Mouse (Mus musculus) heart, embryonic 13.5 days (tissue): Measurements from ENCODE around the gene Plpp3. TPM values are rescaled to one million over a fixed set of nuclear protein-coding genes. Genes with fewer than 3 reads are reported as not detected.

Experiments used
- ATAC-seq: fragments of 200-750 bp; cut with Nextera tagmentation; 2 replicates; pipeline ENCODE4 v1.8.0; 2017; ENCODE audit warnings: moderate TSS enrichment; ENCODE audit not compliant: insufficient number of reproducible peaks, low FRiP score, low TSS enrichment; ENCODE audit errors: extremely low read depth
- H3K27ac ChIP-seq: fragments of 300-500 bp; sonication (generic); replicated peaks from 2 replicates; pipeline ENCODE4 v1.5.1; 2015; ENCODE audit warnings: moderate library complexity, mild to moderate bottlenecking, inconsistent platforms
- H3K27me3 ChIP-seq: fragments of 300-500 bp; sonication (generic); replicated peaks from 2 replicates; pipeline ENCODE4 v1.6.1; 2015; ENCODE audit warnings: mild to moderate bottlenecking, inconsistent platforms
- H3K36me3 ChIP-seq: fragments of 300-500 bp; sonication (generic); 2 replicates; pipeline ENCODE4 v1.6.1; 2015; ENCODE audit warnings: mild to moderate bottlenecking, inconsistent platforms
- H3K4me1 ChIP-seq: fragments of 300-500 bp; sonication (generic); 2 replicates; pipeline ENCODE4 v1.6.1; 2015; ENCODE audit warnings: inconsistent platforms
- H3K4me2 ChIP-seq: fragments of 300-500 bp; sonication (generic); 2 replicates; pipeline ENCODE4 v1.6.1; 2015; ENCODE audit warnings: inconsistent platforms, mild to moderate bottlenecking, moderate library complexity
- H3K4me3 ChIP-seq: fragments of 300-500 bp; sonication (generic); 2 replicates; pipeline ENCODE4 v1.5.1; 2015; ENCODE audit warnings: moderate library complexity, mild to moderate bottlenecking, inconsistent platforms
- H3K9ac ChIP-seq: fragments of 300-500 bp; sonication (generic); 2 replicates; pipeline ENCODE4 v1.6.1; 2015; ENCODE audit warnings: inconsistent platforms, mild to moderate bottlenecking, moderate library complexity
- H3K9me3 ChIP-seq: fragments of 300-500 bp; sonication (generic); 2 replicates; pipeline ENCODE4 v1.6.1; 2016; ENCODE audit warnings: inconsistent platforms
- WGBS: fragments of 180-500 bp; shearing (Covaris S2); methylation state at CpG from one replicate; pipeline ENCODE4 v1.1.7; 2015; ENCODE audit warnings: mixed read lengths; 5-methylcytosine and 5-hydroxymethylcytosine counted together
- polyA plus RNA-seq: library from polyadenylated mRNA; unstranded; fragments of >200 nt; fragmentation: Nextera tagmentation; extraction: Ambion mirVana; gene quantifications from 2 replicates; pipeline ENCODE4 v1.2.1, GENCODE M21; 2015

Plpp3 gene
- polyA plus RNA-seq, 1 experiment from 2014 or later = 31.2 TPM

DNA sequence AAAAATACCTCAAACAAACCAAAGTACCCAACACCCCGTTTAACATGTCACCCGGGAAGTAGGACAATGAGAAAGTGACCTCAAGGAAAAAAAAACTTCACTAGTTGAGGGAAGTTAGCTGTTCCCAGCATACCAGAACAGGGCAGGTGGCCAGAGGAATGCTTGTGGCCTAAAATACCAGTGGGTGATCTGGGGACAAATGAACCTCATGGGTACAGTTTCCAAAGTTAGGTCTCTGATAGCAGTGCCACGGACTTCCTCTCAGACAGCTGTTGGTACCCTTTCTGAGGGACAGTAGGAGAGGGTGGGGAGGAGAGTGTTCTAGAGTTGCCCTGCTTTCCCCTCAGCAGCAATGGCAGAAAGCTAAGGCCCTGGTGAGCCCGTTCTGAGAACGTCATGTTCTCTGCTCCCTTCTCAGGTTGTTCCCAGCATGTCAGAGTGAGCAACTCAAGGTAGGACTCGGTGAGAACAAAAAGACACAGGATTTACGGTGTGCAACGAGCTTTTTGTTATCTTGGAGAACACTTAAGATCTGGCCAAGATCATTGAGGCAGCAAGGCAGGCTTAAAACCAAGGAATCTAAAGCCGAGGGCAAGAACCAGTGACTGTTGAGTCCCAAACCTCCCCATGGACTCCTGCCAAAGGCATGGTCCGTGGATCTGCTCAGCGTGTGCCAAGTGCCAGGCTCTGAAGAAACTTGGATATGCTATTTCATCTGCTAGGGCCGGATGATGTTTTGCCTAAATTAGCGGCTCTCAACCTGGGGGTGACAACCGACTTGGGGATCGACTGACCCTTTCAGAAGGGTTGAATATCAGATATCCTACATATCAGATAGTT, 121.6 kb downstream of the Plpp3 start:
- Histone ChIP-seq H3K27me3 (no peaks in the 10 kb centered on the region; the same call in 1 of the 2 replicates), H3K36me3 (no peaks in the 10 kb centered on the region), H3K4me1 (peaks cover 51% of the 10 kb centered on the region), H3K4me3 (no peak overlapping the region), H3K4me2 (no peak overlapping the region), H3K27ac (no peak overlapping the region; the same call in 1 of the 2 replicates), H3K9ac (no peak overlapping the region), H3K9me3 (no peaks in the 10 kb centered on the region)
- WGBS = 67% methylated on average over 15 of the region's 15 CpGs
- no peak for ATAC-seq

GRCm38 (mm10) chr4:105279806-105280205, 122.7 kb downstream of the Plpp3 start:
- no peaks in the 10 kb centered on the region; the same call in 1 of the 2 replicates for H3K27me3 ChIP-seq
- ATAC-seq = no peak
- H3K9ac ChIP-seq = no peak overlapping the region
- no peaks in the 10 kb centered on the region for H3K36me3 ChIP-seq
- no peak overlapping the region for H3K4me2 ChIP-seq
- H3K9me3 ChIP-seq = no peaks in the 10 kb centered on the region
- peaks cover 51% of the 10 kb centered on the region for H3K4me1 ChIP-seq
- H3K27ac ChIP-seq = no peak overlapping the region
- H3K4me3 ChIP-seq = no peak overlapping the region
- 77% methylated on average over 4 of the region's 4 CpGs for WGBS

DNA sequence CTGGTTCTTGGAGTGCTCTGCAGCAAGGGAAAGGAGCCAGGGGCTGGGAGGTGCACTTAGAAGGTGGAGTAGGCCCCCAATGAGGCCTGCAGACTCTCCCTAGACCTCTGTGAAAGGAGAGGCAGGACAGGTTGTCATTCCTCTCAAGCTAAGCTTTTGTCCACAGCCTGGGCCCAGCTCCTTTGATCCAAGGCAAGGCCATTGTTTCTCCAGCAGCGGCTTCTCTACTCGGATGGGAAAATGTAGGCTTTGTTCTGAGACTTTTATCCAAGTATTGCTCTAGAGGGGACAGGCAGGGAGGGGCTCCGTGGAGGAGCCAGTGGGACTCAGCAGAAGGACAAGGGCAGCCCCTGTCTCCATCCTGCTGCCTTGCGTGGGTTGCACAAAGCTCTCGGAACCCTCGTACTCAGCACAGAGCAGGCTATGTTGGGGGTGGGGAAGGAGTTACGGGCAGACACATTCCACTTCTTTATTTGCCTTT, 124.6 kb downstream of the Plpp3 start:
- Histone ChIP-seq H3K9ac (no peak overlapping the region), H3K4me1 (peaks cover 40% of the 10 kb centered on the region), H3K4me2 (no peak overlapping the region), H3K27ac (no peak overlapping the region), H3K36me3 (no peaks in the 10 kb centered on the region), H3K9me3 (no peaks in the 10 kb centered on the region), H3K4me3 (no peak overlapping the region), H3K27me3 (no peaks in the 10 kb centered on the region; the same call in 1 of the 2 replicates)
- WGBS = 31% methylated on average over 7 of the region's 7 CpGs
- no peak for ATAC-seq

Other genes starting within 250 kb of the Plpp3 start
- 0.05 and 0.09 TPM in 2 replicates for gene Fyb2, start 243.9 kb upstream of the Plpp3 start, polyA plus RNA-seq
- 30.5 and 33.9 TPM in 2 replicates for gene Prkaa2, start 47.5 kb upstream of the Plpp3 start, polyA plus RNA-seq